23 mouse cellular contexts compared by ENCODE assay signal in the genomic region with DNA sequence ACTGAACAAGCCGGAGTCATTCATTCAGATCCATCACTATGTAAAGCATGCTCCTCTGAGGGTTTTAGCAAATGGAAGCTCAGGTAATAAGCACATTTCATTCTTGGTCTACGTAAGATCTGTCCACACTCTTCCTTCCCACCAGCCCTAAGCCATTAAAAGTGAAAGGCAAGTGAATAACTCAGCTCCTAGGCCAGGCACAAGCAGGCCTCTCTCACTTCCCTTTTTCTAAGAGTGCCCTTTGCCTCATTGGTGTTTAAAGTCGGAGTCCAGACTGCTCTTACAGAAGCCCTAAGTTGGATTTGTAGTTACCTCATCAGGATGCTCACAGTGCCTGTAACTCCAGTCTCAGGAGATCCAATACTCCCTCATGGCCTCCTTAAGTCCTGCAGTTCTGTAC.
"Had no signal": no experiment of that assay in that cellular context is flagged by ENCODE, and none has a peak within 500 bp of the region (broad histone marks: within the 10 kb centered on the region; RNA-seq: fewer than 3 reads in every experiment).

No protein-coding gene starts in this region.

- H3K9me3 ChIP-seq: limb, embryonic 10.5 days; limb, embryonic 13.5 days; liver, embryonic 12.5 days; liver, embryonic 15.5 days; lung, embryonic 15.5 days; midbrain, embryonic 12.5 days; midbrain, embryonic 15.5 days; neural tube, embryonic 13.5 days had no signal

- H3K9ac ChIP-seq: limb, embryonic 13.5 days; liver, embryonic 12.5 days; liver, embryonic 15.5 days; lung, embryonic 15.5 days; midbrain, embryonic 12.5 days; midbrain, embryonic 15.5 days; neural tube, embryonic 13.5 days had no signal

- H3K4me1 ChIP-seq: limb, embryonic 10.5 days; limb, embryonic 13.5 days; liver, embryonic 12.5 days; liver, embryonic 15.5 days; lung, embryonic 15.5 days; midbrain, embryonic 12.5 days; neural tube, embryonic 13.5 days had no signal

- DNase-seq: kidney, adult 18-20 months; kidney, postnatal 25 days; layer of hippocampus, adult 9-11 months; liver; lung, adult 18-20 months; lung, postnatal 10 days; lung, postnatal 36 days; right cerebral cortex, postnatal 25 days; spleen, adult 18-20 months; thymus, adult 2 months; thymus, postnatal 14 days; thymus, postnatal 4 days had no signal

- H3K4me3 ChIP-seq: layer of hippocampus, adult 2 months; limb, embryonic 10.5 days; limb, embryonic 13.5 days; liver, embryonic 12.5 days; liver, embryonic 15.5 days; lung, embryonic 15.5 days; midbrain, embryonic 12.5 days; midbrain, embryonic 15.5 days; myocyte; neural tube, embryonic 13.5 days had no signal

- H3K27me3 ChIP-seq: limb, embryonic 13.5 days; liver, embryonic 12.5 days; liver, embryonic 15.5 days; lung, embryonic 15.5 days; midbrain, embryonic 12.5 days; midbrain, embryonic 15.5 days; neural tube, embryonic 13.5 days had no signal

- H3K27ac ChIP-seq: kidney, postnatal 0 days; layer of hippocampus, adult 2 months; limb, embryonic 10.5 days; limb, embryonic 13.5 days; liver, embryonic 12.5 days; liver, embryonic 15.5 days; lung, embryonic 15.5 days; midbrain, embryonic 12.5 days; midbrain, embryonic 15.5 days; neural tube, embryonic 13.5 days had no signal

- ATAC-seq: liver, embryonic 12.5 days had no signal

- H3K36me3 ChIP-seq: limb, embryonic 10.5 days; limb, embryonic 13.5 days; liver, embryonic 12.5 days; liver, embryonic 15.5 days; lung, embryonic 15.5 days; midbrain, embryonic 12.5 days; midbrain, embryonic 15.5 days; neural tube, embryonic 13.5 days had no signal
